Mouse (Mus musculus): Measurements from ENCODE around the gene Fam174b. TPM values are rescaled to one million over a fixed set of nuclear protein-coding genes. Genes with fewer than 3 reads are reported as not detected.

Fam174b gene
- polyA plus RNA-seq, 1 experiment, result 5.9 TPM

DNA sequence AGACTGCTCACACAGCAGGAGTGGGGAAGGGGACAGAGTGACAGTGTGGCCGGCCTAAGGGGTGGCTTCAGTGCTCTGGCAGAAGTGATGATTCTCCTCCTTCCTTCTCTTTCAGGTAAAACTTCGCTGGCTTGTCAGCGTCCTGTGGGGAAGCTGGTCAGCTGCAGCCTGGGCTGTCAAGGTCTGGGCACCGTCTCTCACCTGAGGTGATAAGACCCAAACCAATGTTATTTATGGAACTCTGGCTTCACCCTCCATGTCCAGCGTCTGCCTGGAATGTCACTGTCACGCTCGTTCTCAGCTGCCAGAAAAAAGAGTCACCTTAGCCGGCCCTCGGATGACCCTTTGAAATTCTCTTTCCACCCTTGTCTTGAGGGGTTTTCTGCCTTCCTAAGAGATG is 34.7 kb downstream of the Fam174b start:
- TF ChIP-seq CTCF (IDR thresholded peaks at IDR 0.05; ENCODE audit: control insufficient read depth, insufficient read depth, low read length), result no peak
- Histone ChIP-seq H3K27ac (ENCODE audit: control insufficient read depth, insufficient read depth, low read depth, low read length, poor library complexity) (no peak overlapping the region), H3K4me1 (ENCODE audit: control insufficient read depth, insufficient read depth, low read length) (no peaks in the 10 kb centered on the region), H3K4me3 (replicated peaks; ENCODE audit: control insufficient read depth, low read depth, low read length) (no peak overlapping the region)
- 87% methylated on average over 9 of the region's 9 CpGs for WGBS

- TF ChIP-seq POLR2A (IDR thresholded peaks at IDR 0.05; ENCODE audit: borderline replicate concordance, control insufficient read depth, low read depth, low read length) (no peak), CTCF (IDR thresholded peaks at IDR 0.05; ENCODE audit: control insufficient read depth, insufficient read depth, low read length) (no peak)
- 51% methylated on average over 3 of the region's 3 CpGs for WGBS
Observed at GRCm38 (mm10) chr7:73777777-73778176, 37.7 kb downstream of the Fam174b start.

GRCm38 (mm10) chr7:73784736-73785428 is 44.8 kb downstream of the Fam174b start:
- Histone ChIP-seq H3K4me3 (replicated peaks; ENCODE audit: control insufficient read depth, low read depth, low read length) (no peak overlapping the region), H3K4me1 (ENCODE audit: control insufficient read depth, insufficient read depth, low read length) (no peaks in the 10 kb centered on the region), H3K27ac (ENCODE audit: control insufficient read depth, insufficient read depth, low read depth, low read length, poor library complexity) (no peak overlapping the region)
- TF ChIP-seq CTCF (IDR thresholded peaks at IDR 0.05; ENCODE audit: control insufficient read depth, insufficient read depth, low read length) (no peak), POLR2A (IDR thresholded peaks at IDR 0.05; ENCODE audit: borderline replicate concordance, control insufficient read depth, low read depth, low read length) (no peak)
- WGBS, result 80% methylated on average over 4 of the region's 4 CpGs

More at GRCm38 (mm10) chr7:73777777-73778176, 37.7 kb downstream of the Fam174b start:
- Histone ChIP-seq H3K4me1 (ENCODE audit: control insufficient read depth, insufficient read depth, low read length) (no peaks in the 10 kb centered on the region), H3K4me3 (replicated peaks; ENCODE audit: control insufficient read depth, low read depth, low read length) (no peak overlapping the region), H3K27ac (ENCODE audit: control insufficient read depth, insufficient read depth, low read depth, low read length, poor library complexity) (no peak overlapping the region)

DNA sequence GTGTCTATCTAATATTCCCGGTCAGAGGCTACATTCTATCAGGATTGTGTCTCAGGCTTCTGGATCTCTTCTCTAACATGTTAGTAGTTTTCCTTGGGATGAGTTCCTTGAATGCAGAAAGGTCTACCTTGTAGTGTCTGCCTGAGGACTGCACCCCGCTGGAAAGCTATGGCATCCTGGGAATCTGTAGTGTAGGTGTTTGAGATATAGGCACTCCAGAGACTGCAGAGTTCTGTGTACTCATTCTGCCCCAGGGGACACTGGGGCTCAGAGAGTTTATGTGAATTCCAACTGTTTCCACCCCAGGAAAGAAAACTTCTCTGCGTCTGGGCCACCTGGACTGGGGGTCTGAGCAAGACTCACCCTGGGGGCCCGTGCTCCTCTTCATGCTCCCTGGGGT is 45.7 kb downstream of the Fam174b start:
- Histone ChIP-seq H3K4me3 (replicated peaks; ENCODE audit: control insufficient read depth, low read depth, low read length) (no peak overlapping the region), H3K27ac (ENCODE audit: control insufficient read depth, insufficient read depth, low read depth, low read length, poor library complexity) (no peak overlapping the region), H3K4me1 (ENCODE audit: control insufficient read depth, insufficient read depth, low read length) (no peaks in the 10 kb centered on the region)
- 78% methylated on average over 4 of the region's 4 CpGs for WGBS
- TF ChIP-seq POLR2A (IDR thresholded peaks at IDR 0.05; ENCODE audit: borderline replicate concordance, control insufficient read depth, low read depth, low read length) (no peak), CTCF (IDR thresholded peaks at IDR 0.05; ENCODE audit: control insufficient read depth, insufficient read depth, low read length) (no peak)

DNA sequence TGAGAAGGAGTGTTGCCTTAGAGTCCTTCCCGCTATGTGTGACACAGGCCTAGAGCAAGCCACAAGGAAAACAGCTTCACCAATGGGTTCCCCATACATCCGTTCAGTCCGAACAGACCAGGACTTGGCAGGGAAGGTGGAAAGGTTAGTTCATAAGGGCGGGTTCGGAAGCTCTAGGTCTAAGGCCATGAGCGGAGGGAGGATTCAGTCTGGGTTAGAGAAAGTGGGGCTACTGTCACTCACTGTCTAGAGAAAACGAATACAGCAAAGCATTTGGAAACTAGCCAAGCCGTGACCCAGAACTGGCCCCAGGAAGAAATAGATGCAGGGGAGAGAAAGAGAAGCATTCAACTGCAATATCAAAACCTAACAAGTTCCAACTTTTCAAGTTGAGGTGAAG is 47.4 kb downstream of the Fam174b start:
- Histone ChIP-seq H3K27ac (ENCODE audit: control insufficient read depth, insufficient read depth, low read depth, low read length, poor library complexity) (no peak overlapping the region), H3K4me3 (replicated peaks; ENCODE audit: control insufficient read depth, low read depth, low read length) (no peak overlapping the region), H3K4me1 (ENCODE audit: control insufficient read depth, insufficient read depth, low read length) (no peaks in the 10 kb centered on the region)
- whole genome bisulfite sequencing, result 78% methylated on average over 8 of the region's 8 CpGs
- no peak for TF ChIP-seq POLR2A (IDR thresholded peaks at IDR 0.05; ENCODE audit: borderline replicate concordance, control insufficient read depth, low read depth, low read length)
- TF ChIP-seq CTCF (IDR thresholded peaks at IDR 0.05; ENCODE audit: control insufficient read depth, insufficient read depth, low read length), result no peak

- Histone ChIP-seq H3K4me3 (replicated peaks; ENCODE audit: control insufficient read depth, low read depth, low read length) (no peak overlapping the region), H3K4me1 (ENCODE audit: control insufficient read depth, insufficient read depth, low read length) (no peaks in the 10 kb centered on the region), H3K27ac (ENCODE audit: control insufficient read depth, insufficient read depth, low read depth, low read length, poor library complexity) (no peak overlapping the region)
- TF ChIP-seq POLR2A (IDR thresholded peaks at IDR 0.05; ENCODE audit: borderline replicate concordance, control insufficient read depth, low read depth, low read length) (no peak), CTCF (IDR thresholded peaks at IDR 0.05; ENCODE audit: control insufficient read depth, insufficient read depth, low read length) (no peak)
- WGBS, result 77% methylated on average over 8 of the region's 8 CpGs
Observed at GRCm38 (mm10) chr7:73791096-73791495, 51.0 kb downstream of the Fam174b start.

DNA sequence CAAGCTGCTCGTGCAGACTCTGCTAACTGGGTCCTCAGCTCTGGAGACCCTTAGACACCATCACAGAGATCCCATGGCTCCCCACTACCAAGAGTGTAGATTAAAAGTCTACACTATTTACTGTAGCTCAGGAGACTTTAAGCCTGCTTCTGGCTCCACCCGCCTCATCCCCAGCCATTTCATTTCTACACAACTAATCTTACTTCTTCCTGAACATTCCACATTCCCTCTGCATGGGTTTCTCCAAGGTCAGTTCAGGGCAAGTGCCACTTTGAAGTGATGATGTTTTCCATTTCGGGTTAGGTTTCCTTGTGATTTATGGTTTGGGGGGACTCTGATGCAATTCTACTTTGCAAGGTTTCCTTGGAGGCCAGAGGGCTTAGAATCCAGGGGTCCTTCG is 52.1 kb downstream of the Fam174b start:
- no peak overlapping the region for H3K27ac ChIP-seq (ENCODE audit: control insufficient read depth, insufficient read depth, low read depth, low read length, poor library complexity)
- H3K4me1 ChIP-seq (ENCODE audit: control insufficient read depth, insufficient read depth, low read length), result no peaks in the 10 kb centered on the region
- H3K4me3 ChIP-seq (replicated peaks; ENCODE audit: control insufficient read depth, low read depth, low read length), result no peak overlapping the region
- 70% methylated on average over 4 of the region's 4 CpGs for WGBS
- TF ChIP-seq CTCF (IDR thresholded peaks at IDR 0.05; ENCODE audit: control insufficient read depth, insufficient read depth, low read length), result no peak
- no peak for TF ChIP-seq POLR2A (IDR thresholded peaks at IDR 0.05; ENCODE audit: borderline replicate concordance, control insufficient read depth, low read depth, low read length)

GRCm38 (mm10) chr7:73792641-73793040 is 52.5 kb downstream of the Fam174b start:
- no peak overlapping the region for H3K4me3 ChIP-seq (replicated peaks; ENCODE audit: control insufficient read depth, low read depth, low read length)
- WGBS, result 83% methylated on average over 3 of the region's 3 CpGs
- H3K27ac ChIP-seq (ENCODE audit: control insufficient read depth, insufficient read depth, low read depth, low read length, poor library complexity), result no peak overlapping the region
- no peaks in the 10 kb centered on the region for H3K4me1 ChIP-seq (ENCODE audit: control insufficient read depth, insufficient read depth, low read length)
- TF ChIP-seq CTCF (IDR thresholded peaks at IDR 0.05; ENCODE audit: control insufficient read depth, insufficient read depth, low read length), result no peak
- TF ChIP-seq POLR2A (IDR thresholded peaks at IDR 0.05; ENCODE audit: borderline replicate concordance, control insufficient read depth, low read depth, low read length), result no peak

- 31% methylated on average over 2 of the region's 2 CpGs for WGBS
- H3K27ac ChIP-seq (ENCODE audit: control insufficient read depth, insufficient read depth, low read depth, low read length, poor library complexity), result no peak overlapping the region
- no peak overlapping the region for H3K4me3 ChIP-seq (replicated peaks; ENCODE audit: control insufficient read depth, low read depth, low read length)
- TF ChIP-seq CTCF (IDR thresholded peaks at IDR 0.05; ENCODE audit: control insufficient read depth, insufficient read depth, low read length), result no peak
- TF ChIP-seq POLR2A (IDR thresholded peaks at IDR 0.05; ENCODE audit: borderline replicate concordance, control insufficient read depth, low read depth, low read length), result no peak
- no peaks in the 10 kb centered on the region for H3K4me1 ChIP-seq (ENCODE audit: control insufficient read depth, insufficient read depth, low read length)
Observed at GRCm38 (mm10) chr7:73809261-73809660, 69.2 kb downstream of the Fam174b start.
